Mouse (Mus musculus): ENCODE measurements around the gene Pip5k1c. TPM values are rescaled to one million over a fixed set of nuclear protein-coding genes. Genes with fewer than 3 reads are reported as not detected.

Gene Pip5k1c
- 62.1 and 78.5 TPM in 2 replicates for polyA plus RNA-seq (2016; fragmentation: Nextera tagmentation; extraction: Ambion mirVana)

GRCm38 (mm10) chr10:81292554-81293333, at the start of gene Pip5k1c:
Gene Pip5k1c (plus strand): TSS chr10:81292963.
- Histone ChIP-seq H3K27me3 (ENCODE audit: insufficient read depth, poor library complexity, severe bottlenecking) (peaks cover 42% of the 10 kb centered on the region), H3K4me1 (replicated peaks) (peaks cover 42% of the 10 kb centered on the region), H3K36me3 (0 out of 2 replicates have a peak, but pooled peaks cover 12% of the 10 kb centered on the region), H3K4me3 (peak within 1 kb of the TSS; percentile 84), H3K27ac (peak within 1 kb of the TSS; percentile 95), H3K9me3 (no peaks in the 10 kb centered on the region)
- under 1% methylated on average over 80 of the region's 80 CpGs for WGBS
- peak; percentile 100 for DNase-seq (ENCODE audit: low spot score)

DNA sequence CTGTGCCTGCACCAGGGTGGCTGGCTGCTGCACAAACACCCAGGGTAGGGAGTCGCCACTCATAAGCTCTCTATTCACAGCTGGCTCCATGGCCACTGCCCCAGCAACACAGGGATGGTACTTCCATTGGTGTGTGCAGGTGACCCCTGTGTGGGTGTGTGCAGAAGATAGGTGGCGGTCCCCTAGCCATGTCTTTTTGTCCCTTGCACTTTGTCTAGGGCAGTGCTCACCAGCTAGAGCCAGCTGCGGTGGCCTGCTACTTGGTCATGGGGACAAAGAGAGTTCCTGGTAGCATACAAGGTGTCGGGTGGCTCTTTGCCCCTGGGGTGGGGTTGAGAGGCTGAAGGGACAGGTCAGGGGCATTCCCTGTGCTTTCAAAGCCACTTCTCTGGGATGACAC, 48.6 kb upstream of the Pip5k1c start:
- Histone ChIP-seq H3K4me1 (replicated peaks) (peaks cover 40% of the 10 kb centered on the region), H3K27me3 (ENCODE audit: insufficient read depth, poor library complexity, severe bottlenecking) (peaks cover 100% of the 10 kb centered on the region), H3K4me3 (peak overlapping the region; percentile 7; the same call in 1 of the 2 replicates), H3K27ac (no peak overlapping the region), H3K36me3 (no peaks in the 10 kb centered on the region), H3K9me3 (no peaks in the 10 kb centered on the region)
- no peak for DNase-seq (ENCODE audit: low spot score)
- 83% methylated on average over 4 of the region's 4 CpGs for WGBS

DNA sequence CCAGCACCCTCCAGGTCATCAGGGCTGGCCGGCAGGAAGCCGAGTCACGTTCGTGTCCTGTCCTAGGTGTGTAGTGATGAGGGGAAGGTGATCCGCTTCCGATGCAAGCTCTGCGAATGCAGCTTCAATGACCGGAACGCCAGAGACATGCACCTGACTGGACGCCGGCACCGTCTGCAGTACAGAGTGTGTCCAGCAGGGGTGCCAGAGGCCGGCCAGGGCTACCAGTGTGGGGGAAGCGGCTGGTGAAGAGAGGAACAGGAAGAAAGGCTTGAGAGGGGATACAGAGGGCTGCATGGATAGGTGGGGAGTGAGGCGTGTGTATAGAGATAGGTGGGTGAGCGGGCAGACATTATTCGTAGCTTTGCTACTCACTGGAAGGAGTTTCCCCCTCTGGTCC, 48.2 kb upstream of the Pip5k1c start:
- peaks cover 40% of the 10 kb centered on the region for H3K4me1 ChIP-seq (replicated peaks)
- H3K27ac ChIP-seq, result peak overlapping the region; percentile 54; the same call in 1 of the 2 replicates
- peak; percentile 85 for DNase-seq (ENCODE audit: low spot score)
- peak overlapping the region; percentile 7; the same call in 1 of the 2 replicates for H3K4me3 ChIP-seq
- peaks cover 100% of the 10 kb centered on the region for H3K27me3 ChIP-seq (ENCODE audit: insufficient read depth, poor library complexity, severe bottlenecking)
- 10% methylated on average over 17 of the region's 17 CpGs for WGBS
- H3K9me3 ChIP-seq, result no peaks in the 10 kb centered on the region
- H3K36me3 ChIP-seq, result no peaks in the 10 kb centered on the region

DNA sequence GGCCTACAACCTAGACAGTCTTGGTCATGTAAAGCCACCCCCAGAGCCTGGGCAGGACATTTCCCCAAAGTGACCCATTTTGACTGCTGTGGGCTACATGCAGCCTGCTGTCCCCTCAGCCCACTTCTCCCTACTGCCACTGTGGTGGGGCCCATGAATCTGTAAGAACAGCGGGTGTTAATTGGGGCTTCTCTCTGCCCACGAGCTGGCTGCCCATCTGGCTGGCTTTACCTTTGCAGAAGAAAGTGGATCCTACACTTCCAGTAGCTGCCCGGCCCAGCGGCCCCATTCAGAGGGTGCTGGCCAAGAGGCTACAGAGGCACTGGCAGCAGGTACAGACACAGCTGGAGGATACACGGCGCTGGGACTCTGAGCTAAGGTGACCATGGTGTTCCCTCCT, 47.6 kb upstream of the Pip5k1c start:
- 93% methylated on average over 6 of the region's 6 CpGs for WGBS
- Histone ChIP-seq H3K9me3 (no peaks in the 10 kb centered on the region), H3K4me3 (no peak overlapping the region), H3K36me3 (no peaks in the 10 kb centered on the region), H3K27ac (peak overlapping the region; percentile 54; the same call in 1 of the 2 replicates), H3K27me3 (ENCODE audit: insufficient read depth, poor library complexity, severe bottlenecking) (peaks cover 100% of the 10 kb centered on the region), H3K4me1 (replicated peaks) (peaks cover 40% of the 10 kb centered on the region)
- DNase-seq (ENCODE audit: low spot score), result no peak

GRCm38 (mm10) chr10:81247804-81248203, 45.0 kb upstream of the Pip5k1c start:
- Histone ChIP-seq H3K4me3 (no peak overlapping the region), H3K27me3 (ENCODE audit: insufficient read depth, poor library complexity, severe bottlenecking) (peaks cover 100% of the 10 kb centered on the region), H3K4me1 (replicated peaks) (peaks cover 54% of the 10 kb centered on the region), H3K27ac (no peak overlapping the region), H3K36me3 (no peaks in the 10 kb centered on the region), H3K9me3 (no peaks in the 10 kb centered on the region)
- 90% methylated on average over 2 of the region's 2 CpGs for WGBS
- no peak for DNase-seq (ENCODE audit: low spot score)

DNA sequence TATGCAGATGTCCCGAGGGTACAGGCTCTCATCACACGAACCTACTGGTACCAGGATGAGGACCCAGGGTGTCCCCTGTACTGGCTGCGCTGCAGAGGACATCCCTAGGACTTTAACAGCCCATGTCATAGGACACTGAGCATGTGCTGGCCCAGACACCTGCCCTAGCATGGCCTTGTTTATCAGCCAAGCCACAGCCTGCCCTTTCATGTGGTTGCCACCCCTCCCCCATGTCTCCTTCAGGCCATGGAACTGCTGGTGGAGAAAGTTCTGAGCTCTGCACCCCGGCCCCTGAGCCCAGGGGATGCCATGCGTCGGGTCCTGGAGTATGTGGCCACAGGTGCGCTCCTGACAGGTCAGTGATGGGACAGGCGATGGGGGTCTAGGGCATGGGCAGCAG, 43.3 kb upstream of the Pip5k1c start:
- peaks cover 57% of the 10 kb centered on the region for H3K4me1 ChIP-seq (replicated peaks)
- H3K36me3 ChIP-seq, result no peaks in the 10 kb centered on the region
- no peak overlapping the region for H3K4me3 ChIP-seq
- 84% methylated on average over 8 of the region's 8 CpGs for WGBS
- H3K27me3 ChIP-seq (ENCODE audit: insufficient read depth, poor library complexity, severe bottlenecking), result peaks cover 100% of the 10 kb centered on the region
- H3K27ac ChIP-seq, result no peak overlapping the region
- no peak for DNase-seq (ENCODE audit: low spot score)
- no peaks in the 10 kb centered on the region for H3K9me3 ChIP-seq

- Histone ChIP-seq H3K27ac (peak within 1 kb of the TSS; percentile 54), H3K27me3 (ENCODE audit: insufficient read depth, poor library complexity, severe bottlenecking) (peaks cover 100% of the 10 kb centered on the region), H3K9me3 (no peaks in the 10 kb centered on the region), H3K36me3 (no peaks in the 10 kb centered on the region), H3K4me1 (replicated peaks) (peaks cover 48% of the 10 kb centered on the region), H3K4me3 (peak within 1 kb of the TSS; percentile 36)
- 11% methylated on average over 44 of the region's 44 CpGs for WGBS
- DNase-seq (ENCODE audit: low spot score), result peak; percentile 61
These were observed 40.0 kb upstream of the Pip5k1c start, which contains the start of gene Matk for GRCm38 (mm10) chr10:81252424-81253419. Gene Matk (plus strand): TSS chr10:81252935.

DNA sequence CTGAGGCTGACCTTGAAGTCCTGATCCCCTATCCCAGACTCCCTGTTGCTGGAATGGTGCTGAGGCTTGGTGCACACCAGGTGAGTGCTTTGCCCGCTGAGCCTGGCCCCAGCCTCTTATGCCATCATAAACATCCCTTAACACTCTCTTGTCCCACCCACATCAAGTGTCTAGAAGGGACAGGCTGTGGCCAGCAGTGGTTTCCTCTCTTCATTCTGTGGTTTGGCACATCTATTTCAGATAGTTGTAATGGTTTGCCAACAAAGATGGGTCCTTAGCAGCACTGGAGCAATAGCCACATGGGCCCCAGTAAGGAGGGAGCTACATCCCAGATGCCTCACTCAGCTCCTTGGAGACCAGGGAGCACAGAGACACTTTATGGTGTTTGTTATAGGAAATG, 37.9 kb upstream of the Pip5k1c start:
- H3K4me3 ChIP-seq, result no peak overlapping the region
- H3K4me1 ChIP-seq (replicated peaks), result peaks cover 56% of the 10 kb centered on the region
- no peak overlapping the region for H3K27ac ChIP-seq
- peaks cover 100% of the 10 kb centered on the region for H3K27me3 ChIP-seq (ENCODE audit: insufficient read depth, poor library complexity, severe bottlenecking)
- H3K36me3 ChIP-seq, result no peaks in the 10 kb centered on the region
- DNase-seq (ENCODE audit: low spot score), result no peak
- WGBS, result 66% methylated on average over 1 of the region's 1 CpGs
- H3K9me3 ChIP-seq, result no peaks in the 10 kb centered on the region

DNA sequence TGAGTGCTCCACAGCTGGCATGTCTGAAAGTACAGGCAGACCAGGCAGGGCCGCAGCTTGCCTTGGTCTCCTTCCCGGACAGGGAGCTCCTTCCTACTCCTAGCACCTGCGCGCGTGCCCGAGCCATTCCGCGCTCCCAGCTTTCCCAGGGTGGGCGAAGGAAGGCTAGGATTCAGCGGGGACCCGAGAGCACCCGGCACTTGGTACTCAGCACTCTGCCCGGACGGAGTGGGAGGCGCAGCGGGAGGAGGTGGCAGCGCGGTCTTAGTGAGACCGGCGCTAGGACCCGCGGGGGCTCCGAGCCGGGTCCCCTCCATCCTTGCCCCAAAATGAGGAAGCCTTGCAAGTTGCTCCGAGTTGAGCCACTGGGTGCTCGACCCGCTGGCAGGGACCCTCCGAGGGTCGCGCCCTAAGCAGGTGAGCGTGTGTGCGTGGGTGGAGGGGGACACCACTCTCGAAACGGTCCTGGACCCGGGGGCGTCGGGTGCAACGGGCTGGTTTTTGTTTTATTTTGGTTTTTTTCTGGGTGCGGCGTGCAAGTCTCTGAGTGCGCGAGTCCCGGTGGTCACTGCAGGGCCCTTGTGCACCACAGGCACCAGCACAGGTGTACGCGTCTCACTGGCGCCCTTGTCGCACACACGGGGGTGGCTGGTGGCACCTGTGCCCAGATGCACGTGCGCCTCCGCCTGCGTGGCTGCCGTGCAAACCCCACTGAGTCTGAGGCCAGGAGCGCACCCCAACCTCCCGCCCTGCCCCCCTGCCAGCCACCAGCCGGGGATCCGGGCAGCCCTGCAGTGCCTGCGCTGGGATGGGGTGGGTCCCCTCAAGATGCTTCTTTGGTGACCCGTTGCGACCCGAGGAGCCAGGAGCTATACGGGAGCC, 35.4 kb upstream of the Pip5k1c start:
- Histone ChIP-seq H3K9me3 (peaks cover 6% of the 10 kb centered on the region; the same call in 1 of the 2 replicates), H3K27me3 (ENCODE audit: insufficient read depth, poor library complexity, severe bottlenecking) (peaks cover 89% of the 10 kb centered on the region), H3K4me3 (peak overlapping the region; percentile 58), H3K36me3 (peaks cover 20% of the 10 kb centered on the region), H3K27ac (peak overlapping the region; percentile 64), H3K4me1 (replicated peaks) (peaks cover 48% of the 10 kb centered on the region)
- peak; percentile 45 for DNase-seq (ENCODE audit: low spot score)
- WGBS, result 1% methylated on average over 62 of the region's 62 CpGs

DNA sequence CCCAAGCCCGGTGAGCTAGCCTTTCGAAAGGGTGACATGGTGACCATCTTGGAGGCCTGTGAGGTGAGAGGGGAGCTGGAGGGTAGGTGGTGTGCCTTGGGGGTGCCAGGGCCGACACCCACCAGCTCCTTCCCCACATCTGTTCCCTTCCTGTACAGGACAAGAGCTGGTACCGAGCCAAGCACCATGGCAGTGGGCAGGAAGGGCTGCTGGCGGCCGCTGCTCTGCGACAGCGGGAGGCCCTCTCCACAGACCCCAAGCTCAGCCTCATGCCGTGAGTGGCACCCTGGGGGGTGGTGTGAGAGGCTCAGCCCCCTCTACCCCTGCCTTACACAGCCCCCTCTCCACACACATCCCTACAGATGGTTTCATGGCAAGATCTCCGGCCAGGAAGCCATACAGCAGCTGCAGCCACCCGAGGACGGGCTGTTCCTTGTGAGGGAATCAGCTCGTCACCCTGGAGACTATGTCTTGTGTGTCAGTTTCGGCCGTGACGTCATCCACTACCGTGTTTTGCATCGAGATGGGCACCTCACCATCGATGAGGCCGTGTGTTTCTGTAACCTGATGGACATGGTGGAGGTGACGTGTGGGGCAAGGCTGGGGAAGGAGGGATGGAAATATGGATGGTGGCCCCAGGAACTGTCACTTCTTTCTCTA, 33.4 kb upstream of the Pip5k1c start:
- Histone ChIP-seq H3K27me3 (ENCODE audit: insufficient read depth, poor library complexity, severe bottlenecking) (peaks cover 70% of the 10 kb centered on the region), H3K9me3 (peaks cover 6% of the 10 kb centered on the region; the same call in 1 of the 2 replicates), H3K36me3 (peaks cover 40% of the 10 kb centered on the region), H3K4me1 (replicated peaks) (peaks cover 36% of the 10 kb centered on the region), H3K27ac (0 out of 2 replicates have a peak overlapping the region, but pooled peaks have one; percentile 14), H3K4me3 (no peak overlapping the region)
- WGBS, result 50% methylated on average over 21 of the region's 21 CpGs
- no peak for DNase-seq (ENCODE audit: low spot score)

DNA sequence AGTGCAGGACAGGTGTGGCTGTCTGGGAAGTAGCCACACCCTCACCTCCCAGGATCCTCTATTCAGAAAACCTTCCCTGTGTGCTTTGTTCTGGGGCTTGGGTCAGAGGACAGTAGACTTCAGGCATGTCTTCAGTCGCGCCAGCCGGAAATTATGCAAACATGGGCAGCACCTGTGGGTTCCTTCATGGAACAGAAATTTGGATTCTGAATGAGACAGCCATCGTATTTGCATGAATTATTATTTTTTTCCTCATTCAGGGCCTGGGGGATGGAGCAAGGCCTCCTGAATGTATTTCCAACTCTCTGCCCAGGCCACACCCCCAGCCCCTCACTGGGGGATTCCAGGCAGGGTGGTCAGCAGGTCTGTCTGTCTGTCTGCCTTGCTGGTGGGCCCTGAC, 31.7 kb upstream of the Pip5k1c start:
- peaks cover 46% of the 10 kb centered on the region for H3K4me1 ChIP-seq (replicated peaks)
- peaks cover 6% of the 10 kb centered on the region; the same call in 1 of the 2 replicates for H3K9me3 ChIP-seq
- no peak overlapping the region for H3K27ac ChIP-seq
- 90% methylated on average over 4 of the region's 4 CpGs for WGBS
- peaks cover 54% of the 10 kb centered on the region for H3K36me3 ChIP-seq
- peaks cover 53% of the 10 kb centered on the region for H3K27me3 ChIP-seq (ENCODE audit: insufficient read depth, poor library complexity, severe bottlenecking)
- no peak for DNase-seq (ENCODE audit: low spot score)
- H3K4me3 ChIP-seq, result no peak overlapping the region
